Mouse (Mus musculus): Measurements from ENCODE around the gene Nono. TPM values are rescaled to one million over a fixed set of nuclear protein-coding genes. Genes with fewer than 3 reads are reported as not detected.
A peak's percentile ranks its signal among the peaks of the same experiment; 100 is the strongest.

Gene Nono
- 10 to 100 TPM; 38.9 to 43.4 TPM for total RNA-seq (2021)
- long read RNA-seq, experiment 1, transcript Nono-201 (12 exons, 2,562 nt), result major isoform, 10 of 20 reads
- long read RNA-seq, experiment 1, partial matches to known transcripts, result 7 of 20 reads
- long read RNA-seq, experiment 1, other reads (novel, unspliced or antisense), result 3 of 20 reads
- long read RNA-seq, experiment 2, transcript Nono-201 (12 exons, 2,562 nt), result major isoform, 26 of 37 reads
- long read RNA-seq, experiment 2, partial matches to known transcripts, result 1 of 37 reads
- long read RNA-seq, experiment 2, other reads (novel, unspliced or antisense), result 10 of 37 reads

- intact Hi-C loops (cut with DNase I), result loop anchor here (5.0 kb wide), 2 partner anchors 58 to 88 kb away; no protein-coding TSS in a partner anchor
- peak; percentile 53 to 61 for DNase-seq
These were observed at the start of gene Nono for GRCm38 (mm10) chrX:101429142-101429949. TSS of gene Nono (plus strand) at chrX:101429318.

- DNase-seq, result no peak
- intact Hi-C loops (cut with DNase I), result no loop called here
These were observed 49.4 kb upstream of the Nono start for GRCm38 (mm10) chrX:101379744-101380143.

- intact Hi-C loops (cut with DNase I), result no loop called here
These were observed 45.7 kb upstream of the Nono start for GRCm38 (mm10) chrX:101383455-101383854.

GRCm38 (mm10) chrX:101384439-101385137 lies 44.5 kb upstream of the Nono start:
- intact Hi-C loops (cut with DNase I), result no loop called here
- no peak for DNase-seq

More at GRCm38 (mm10) chrX:101383455-101383854, 45.7 kb upstream of the Nono start:
- DNase-seq, result no peak

GRCm38 (mm10) chrX:101386222-101386621 lies 42.9 kb upstream of the Nono start:
- DNase-seq, result no peak
- intact Hi-C loops (cut with DNase I), result no loop called here

- intact Hi-C loops (cut with DNase I), result no loop called here
- DNase-seq, result no peak
These were observed 40.1 kb upstream of the Nono start for GRCm38 (mm10) chrX:101388866-101389537.

GRCm38 (mm10) chrX:101394341-101394740 lies 34.8 kb upstream of the Nono start:
- intact Hi-C loops (cut with DNase I), result no loop called here

GRCm38 (mm10) chrX:101396459-101396858 lies 32.7 kb upstream of the Nono start:
- intact Hi-C loops (cut with DNase I), result no loop called here
- DNase-seq, result no peak

More at GRCm38 (mm10) chrX:101394341-101394740, 34.8 kb upstream of the Nono start:
- no peak for DNase-seq

GRCm38 (mm10) chrX:101418946-101419724 lies 10.0 kb upstream of the Nono start:
- DNase-seq, result peak; percentile 24 to 31
- intact Hi-C loops (cut with DNase I), result no loop called here

- peak; percentile 62 to 79 for DNase-seq
- intact Hi-C loops (cut with DNase I), result no loop called here
These were observed 9.1 kb upstream of the Nono start for GRCm38 (mm10) chrX:101419725-101420699.

GRCm38 (mm10) chrX:101420700-101421095 lies 8.4 kb upstream of the Nono start, which contains the start of gene Zmym3:
TSS of gene Zmym3 (minus strand) at chrX:101420849.
- no peak for DNase-seq
- intact Hi-C loops (cut with DNase I), result no loop called here

GRCm38 (mm10) chrX:101423462-101423861 lies 5.7 kb upstream of the Nono start:
- intact Hi-C loops (cut with DNase I), result no loop called here

GRCm38 (mm10) chrX:101427774-101428173 lies 1.3 kb upstream of the Nono start:
- intact Hi-C loops (cut with DNase I), result loop anchor here (5.0 kb wide), 2 partner anchors 60 to 90 kb away; no protein-coding TSS in a partner anchor
- DNase-seq, result peak in 1 of 2 experiments; percentile 15

More at GRCm38 (mm10) chrX:101423462-101423861, 5.7 kb upstream of the Nono start:
- DNase-seq, result no peak

- no peak for DNase-seq
- intact Hi-C loops (cut with DNase I), result loop anchor here (5.0 kb wide), 2 partner anchors 59 to 89 kb away; no protein-coding TSS in a partner anchor
These were observed 355 bp upstream of the Nono start for GRCm38 (mm10) chrX:101428785-101429141.

GRCm38 (mm10) chrX:101429976-101430375 lies 858 bp downstream of the Nono start:
- DNase-seq, result no peak
- intact Hi-C loops (cut with DNase I), result loop anchor here (5.0 kb wide), 2 partner anchors 57 to 87 kb away; no protein-coding TSS in a partner anchor

- intact Hi-C loops (cut with DNase I), result no loop called here
- no peak for DNase-seq
These were observed 19.9 kb downstream of the Nono start, which contains the start of gene Itgb1bp2 for GRCm38 (mm10) chrX:101448886-101449475. TSS of gene Itgb1bp2 (plus strand) at chrX:101449088.

GRCm38 (mm10) chrX:101451147-101451546 lies 22.0 kb downstream of the Nono start:
- no peak for DNase-seq
- intact Hi-C loops (cut with DNase I), result no loop called here

- no peak for DNase-seq
- intact Hi-C loops (cut with DNase I), result no loop called here
These were observed 22.5 kb downstream of the Nono start for GRCm38 (mm10) chrX:101451591-101451990.

Measured in gastrocnemius, postnatal 36 days (tissue).